Mouse (Mus musculus): ENCODE measurements around the gene Gm49486.

The Gm49486 gene

DNA sequence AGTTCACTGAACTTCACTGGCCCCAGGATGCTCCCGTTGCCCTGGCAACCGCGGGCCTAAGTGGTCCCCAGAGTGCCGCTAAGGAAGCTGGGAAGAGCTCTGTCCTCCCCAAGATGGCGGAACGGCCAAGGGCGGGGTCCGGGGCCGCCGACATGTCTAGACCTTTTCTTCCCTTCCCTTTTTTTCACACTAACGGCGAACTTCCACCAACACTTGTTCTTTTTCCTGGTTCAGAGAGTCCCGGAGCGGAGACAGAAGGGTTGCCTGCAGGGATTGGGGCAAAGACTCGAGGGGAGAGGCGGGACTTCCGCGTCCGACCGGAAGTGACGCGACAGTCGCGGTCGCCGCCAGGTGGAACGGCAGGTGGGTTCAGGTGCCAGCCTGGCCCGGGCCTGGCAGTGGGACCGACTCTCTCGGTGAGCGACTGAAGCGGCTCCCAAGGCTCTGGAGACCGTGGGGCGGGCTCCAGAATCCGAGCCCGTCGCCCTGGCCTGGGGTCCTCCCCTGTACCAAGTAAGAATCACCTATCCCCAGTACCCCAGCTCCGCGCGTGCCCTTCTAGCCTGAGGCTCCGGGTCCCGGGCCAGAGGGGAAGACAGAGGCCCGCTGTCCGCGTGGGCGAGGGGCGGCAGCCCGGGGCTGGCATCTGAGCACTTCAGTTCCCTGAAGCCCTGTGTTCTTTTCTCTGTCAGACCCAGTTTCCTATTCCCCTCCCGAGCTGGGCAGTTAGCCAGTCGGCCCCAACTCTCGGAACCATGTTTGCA lies at the start of gene Gm49486, which contains the start of gene Pick1:
TSS of gene Gm49486 (plus strand) at position 334 of the 764 bp plus-strand sequence.
TSS of gene Pick1 (plus strand) at position 116 of the 764 bp plus-strand sequence.
- in situ Hi-C loops (cut with MboI, MseI), result loop anchor here in 1 of 2 experiments (5.0 kb wide), 1 partner anchor 238 kb away; no protein-coding TSS in a partner anchor

DNA sequence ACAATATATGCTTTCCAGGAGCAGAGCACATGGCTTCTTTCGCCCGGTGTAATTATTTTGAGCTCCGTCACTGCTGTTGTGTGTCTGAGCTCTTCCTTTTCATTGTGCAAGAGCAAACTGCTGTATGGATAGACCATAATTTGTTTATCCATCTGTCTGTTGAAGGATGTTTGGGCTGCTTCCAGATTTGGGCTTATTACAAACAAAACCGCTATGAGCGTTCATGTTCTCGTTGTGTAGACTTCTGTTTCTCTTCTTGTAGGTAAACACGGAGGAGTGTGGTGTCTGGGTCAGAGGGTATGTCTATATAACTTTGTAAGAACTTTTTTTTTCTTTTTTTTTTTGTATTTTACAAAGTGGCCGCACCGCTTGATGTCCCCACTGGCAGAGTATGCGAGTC lies 44.0 kb upstream of the Gm49486 start:
- in situ Hi-C loops (cut with MboI, MseI), result no loop called here

DNA sequence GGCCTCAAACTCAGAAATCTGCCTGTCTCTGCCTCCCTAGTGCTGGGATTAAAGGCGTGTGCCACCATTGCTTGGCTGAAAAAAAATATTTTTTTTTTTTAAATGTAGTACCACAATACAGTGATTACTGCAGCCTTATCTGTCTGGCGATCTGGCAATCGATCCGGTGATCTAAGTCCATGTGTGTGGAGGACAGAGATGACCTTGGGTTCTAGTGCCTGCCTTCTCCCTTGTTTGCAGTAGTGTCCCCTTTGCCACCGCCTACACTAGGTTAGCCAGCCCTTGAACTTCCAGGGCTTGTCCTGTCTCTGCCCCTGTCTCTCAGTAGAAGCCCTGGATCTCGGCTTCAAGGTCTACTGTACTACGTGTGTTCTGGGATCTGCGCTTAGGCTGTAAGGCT lies 41.4 kb upstream of the Gm49486 start:
- in situ Hi-C loops (cut with MboI, MseI), result no loop called here

DNA sequence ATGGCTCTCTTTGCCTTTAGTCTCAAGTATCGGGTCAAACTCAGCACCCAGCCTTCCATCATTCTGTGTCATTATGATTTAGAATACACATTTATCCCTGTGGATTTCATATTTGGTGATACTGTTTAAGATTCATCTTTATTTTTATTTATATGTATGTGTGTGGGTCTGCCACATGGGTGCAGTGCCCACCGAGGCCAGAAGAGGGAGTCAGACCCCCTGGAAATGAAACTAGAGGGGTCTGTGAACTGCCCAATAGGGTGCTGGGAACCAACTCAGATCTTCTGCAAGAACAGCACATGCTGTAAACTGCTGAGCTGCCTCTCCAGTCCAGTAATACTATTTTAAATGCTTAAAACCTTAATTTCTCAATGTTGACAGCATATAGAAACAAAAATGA lies 37.8 kb upstream of the Gm49486 start:
- in situ Hi-C loops (cut with MboI, MseI), result no loop called here

DNA sequence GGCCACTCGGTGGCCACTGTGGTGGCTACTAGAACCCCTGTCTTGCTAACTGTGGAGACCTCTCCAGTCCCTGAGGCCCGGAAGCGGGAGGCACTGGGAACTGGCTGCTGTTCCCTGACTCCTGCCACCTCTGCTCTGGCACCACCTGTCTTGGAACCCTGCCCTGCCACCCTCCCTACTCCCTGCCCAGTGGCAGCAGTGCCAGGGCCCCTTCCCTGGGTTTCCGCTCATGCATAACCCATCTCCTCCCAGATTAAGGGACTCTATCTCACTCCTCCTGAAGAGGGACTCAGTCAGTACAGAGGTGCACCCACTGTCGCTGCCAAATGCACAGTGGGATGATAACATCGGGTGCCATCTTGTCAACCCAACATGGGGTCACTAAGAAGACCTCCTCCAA lies 36.7 kb upstream of the Gm49486 start:
- in situ Hi-C loops (cut with MboI, MseI), result no loop called here

DNA sequence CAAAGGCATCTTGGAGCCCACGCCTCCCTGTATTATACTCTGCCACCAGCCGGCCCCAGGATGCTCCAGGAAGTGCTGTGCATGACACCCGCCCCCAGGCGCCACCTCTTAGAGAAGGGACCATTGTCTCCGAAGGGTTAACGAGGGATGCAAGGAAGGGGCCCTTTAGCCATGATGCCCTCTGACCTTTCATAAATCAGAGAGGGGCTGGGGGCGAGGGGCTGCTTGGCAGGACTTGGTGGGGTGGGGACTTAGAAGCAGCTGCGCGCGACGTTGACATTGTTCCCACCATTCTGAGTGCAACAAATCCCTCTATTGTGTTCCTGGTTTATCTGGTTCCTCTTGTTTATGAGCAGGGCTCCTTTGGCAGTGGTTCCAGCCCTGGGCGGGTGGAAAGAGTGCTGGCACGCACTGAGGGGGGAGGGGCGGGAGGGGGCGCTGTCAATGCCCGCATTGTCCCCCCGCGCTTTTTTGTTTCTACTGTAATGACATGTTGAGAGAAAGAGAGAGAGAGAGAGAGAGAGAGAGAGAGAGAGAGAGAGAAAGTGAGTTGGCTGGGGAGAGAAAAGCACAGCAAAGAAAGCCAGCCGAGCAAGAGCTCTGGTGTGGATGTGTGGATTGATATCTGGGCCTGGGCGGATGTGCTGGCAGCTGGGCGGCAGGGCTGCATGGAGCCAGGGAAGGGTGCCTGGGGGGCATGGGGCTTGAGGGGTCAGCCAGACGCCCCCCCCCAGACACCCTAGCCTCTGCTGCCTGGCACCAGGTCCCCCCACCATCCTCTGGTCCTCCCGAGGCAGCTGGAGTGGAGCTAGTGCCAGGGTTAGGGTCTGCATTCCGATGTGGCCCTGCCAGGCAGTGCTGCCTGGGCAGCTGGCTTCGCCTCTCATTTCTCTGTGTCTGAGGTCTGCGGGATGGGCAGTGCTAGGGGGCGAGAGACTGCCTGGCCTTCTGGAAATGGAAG lies 36.0 kb upstream of the Gm49486 start:
- in situ Hi-C loops (cut with MboI, MseI), result no loop called here

DNA sequence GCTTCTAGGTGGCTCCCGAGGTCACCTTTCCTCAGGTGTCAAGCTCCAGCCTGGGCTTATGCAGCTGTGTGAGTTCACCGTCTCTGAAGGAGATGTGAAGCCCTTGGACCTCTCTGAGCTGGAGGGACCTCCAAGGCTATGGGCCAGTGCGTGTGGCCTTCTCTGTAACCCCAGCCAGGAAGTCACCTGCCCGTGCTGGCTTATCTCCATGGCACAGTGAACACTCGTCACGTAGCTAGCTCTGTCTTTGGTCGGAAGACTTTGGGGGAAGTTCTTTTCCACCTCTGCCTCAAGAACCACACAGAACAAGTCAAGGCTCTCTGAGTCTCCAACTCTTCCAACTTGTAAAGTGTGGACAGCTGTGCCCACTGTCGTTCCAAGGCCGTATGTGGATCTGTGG lies 35.1 kb upstream of the Gm49486 start:
- in situ Hi-C loops (cut with MboI, MseI), result no loop called here

DNA sequence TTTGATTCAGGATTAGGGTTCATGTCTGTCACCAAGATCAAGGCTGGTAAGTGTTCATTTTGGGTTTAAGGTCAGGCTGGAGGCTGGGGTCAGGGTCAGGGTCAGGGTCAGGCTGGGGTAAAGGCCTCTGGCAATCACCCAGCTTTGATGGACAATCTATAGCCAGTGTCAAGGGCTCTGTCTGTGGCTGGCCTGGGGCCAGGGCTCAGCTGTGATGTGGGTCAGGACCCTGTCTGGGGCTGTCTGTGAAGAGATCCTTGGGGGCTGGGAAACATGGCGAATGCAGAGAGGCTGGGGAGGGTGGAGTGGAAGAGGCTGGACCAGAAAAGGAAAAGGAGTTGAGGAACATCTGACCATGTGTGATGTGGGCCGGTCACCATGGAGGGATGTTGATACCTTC lies 34.2 kb upstream of the Gm49486 start:
- in situ Hi-C loops (cut with MboI, MseI), result loop anchor here in 1 of 2 experiments (5.0 kb wide), 1 partner anchor 102 kb away; no protein-coding TSS in a partner anchor

DNA sequence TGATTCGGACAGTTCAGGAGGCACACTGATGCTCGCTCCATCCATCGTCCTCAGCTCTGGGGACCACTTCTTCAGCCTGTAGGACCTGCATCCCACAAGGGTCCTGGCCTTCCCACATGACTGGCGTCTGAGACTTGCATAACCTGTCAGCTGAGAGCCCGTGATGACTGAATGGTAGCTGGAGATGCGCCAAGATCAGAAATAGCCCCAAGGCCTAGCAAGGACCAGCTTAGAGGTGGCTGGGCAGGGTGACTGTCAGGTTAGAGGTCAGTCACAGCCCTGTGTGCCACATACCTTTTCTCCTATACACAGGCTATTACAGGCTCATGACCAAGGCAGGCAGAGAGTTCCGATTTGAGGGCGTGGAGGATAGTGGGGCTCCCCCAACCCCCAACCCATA lies 33.7 kb upstream of the Gm49486 start:
- in situ Hi-C loops (cut with MboI, MseI), result loop anchor here in 1 of 2 experiments (5.0 kb wide), 1 partner anchor 102 kb away; no protein-coding TSS in a partner anchor

DNA sequence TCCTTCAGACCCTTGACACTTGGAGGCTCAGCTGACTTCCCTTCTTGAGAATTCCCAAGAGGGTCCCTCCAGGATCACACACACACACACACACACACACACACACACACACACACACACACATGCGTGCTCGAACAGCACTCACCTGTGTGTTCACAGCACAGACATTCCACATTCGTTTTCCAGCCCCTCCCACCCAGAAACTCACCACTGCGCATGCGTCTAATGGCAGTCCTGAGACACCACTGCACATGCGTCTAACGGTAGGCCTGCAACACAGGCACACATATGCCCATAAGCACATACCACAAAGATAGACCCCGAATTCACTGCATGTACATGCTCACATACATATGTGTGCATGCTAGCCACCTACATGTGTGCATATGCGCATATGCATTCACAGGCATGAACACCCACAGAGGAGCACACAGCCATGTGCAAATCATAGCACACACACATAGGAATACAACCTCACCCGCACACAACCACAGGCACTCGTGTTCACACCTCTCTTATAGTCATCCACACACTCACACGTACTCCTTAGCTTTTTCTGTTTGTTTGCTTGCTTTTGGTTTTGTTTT lies 29.7 kb upstream of the Gm49486 start:
- in situ Hi-C loops (cut with MboI, MseI), result loop anchor here in 1 of 2 experiments (5.0 kb wide), 1 partner anchor 98 kb away; no protein-coding TSS in a partner anchor

DNA sequence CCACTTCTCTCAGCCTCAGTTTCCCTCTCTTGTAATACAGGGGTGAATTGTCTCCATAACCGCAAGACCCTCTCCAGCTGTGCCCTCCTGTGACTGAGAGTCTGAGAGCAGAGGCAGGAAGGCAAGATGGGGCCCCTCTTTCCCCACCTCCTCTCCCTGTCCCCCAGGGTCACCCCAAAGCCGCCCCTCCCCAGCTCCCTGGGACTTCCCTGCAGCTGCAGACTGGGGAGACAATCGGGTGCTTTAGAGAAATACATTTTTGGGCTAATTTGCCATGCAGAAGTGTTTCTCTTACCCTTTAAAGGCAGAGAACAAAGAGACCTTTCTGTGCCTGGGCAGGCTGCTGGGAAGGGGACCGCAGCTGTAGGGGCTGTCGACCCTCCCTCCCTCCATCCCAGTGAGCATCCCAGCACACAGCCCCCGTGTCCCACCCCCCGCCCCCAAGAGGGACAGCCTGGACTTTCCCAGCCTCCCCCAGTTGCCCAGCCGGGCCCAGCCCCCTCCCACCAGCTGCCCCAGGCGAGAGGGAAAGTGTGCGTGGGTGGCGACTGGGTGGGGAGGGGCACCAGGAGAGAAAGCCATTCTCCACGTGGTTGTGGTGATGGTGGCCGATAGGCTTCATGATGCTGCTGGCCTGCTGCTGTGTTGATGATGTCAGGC lies 27.6 kb upstream of the Gm49486 start:
- in situ Hi-C loops (cut with MboI, MseI), result no loop called here

DNA sequence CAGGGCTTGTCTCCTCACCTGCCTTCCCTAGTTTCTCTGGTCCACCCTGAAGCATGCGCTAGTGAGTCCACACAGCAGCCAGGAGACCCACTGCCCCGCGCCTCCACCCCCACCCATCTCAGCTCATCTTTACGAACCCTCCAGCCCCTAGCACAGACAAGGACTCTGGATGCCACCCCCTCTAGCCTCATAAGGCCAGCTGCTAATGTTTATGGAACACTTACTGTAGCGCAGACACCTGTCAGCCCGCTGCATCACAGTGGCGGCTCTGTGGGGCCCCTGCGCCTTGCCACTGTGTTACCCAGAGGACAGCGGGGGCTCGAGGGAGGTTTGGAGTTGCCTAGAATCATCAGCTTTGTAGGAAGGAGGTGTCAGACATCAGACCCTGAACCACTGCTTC lies 26.6 kb upstream of the Gm49486 start:
- in situ Hi-C loops (cut with MboI, MseI), result no loop called here

DNA sequence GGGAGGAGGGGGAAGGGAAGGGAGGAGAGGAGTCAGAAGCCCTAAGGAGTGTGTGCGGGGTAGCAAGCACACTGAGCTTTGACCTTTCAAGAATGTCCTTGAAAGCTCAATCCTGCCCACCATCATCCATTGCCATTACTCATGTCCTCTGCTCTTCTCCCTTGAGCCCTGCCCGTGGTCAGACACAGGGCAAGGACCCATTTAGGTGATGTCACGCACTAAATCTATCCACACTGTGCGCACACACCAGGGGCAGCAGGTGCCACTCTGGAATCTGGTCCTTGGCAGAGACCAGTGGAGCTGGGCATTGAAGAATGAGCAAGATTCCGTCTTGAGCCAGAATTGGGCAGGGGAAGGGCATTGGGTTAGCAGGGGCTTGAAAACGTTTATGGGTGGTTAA lies 21.0 kb upstream of the Gm49486 start:
- in situ Hi-C loops (cut with MboI, MseI), result no loop called here

DNA sequence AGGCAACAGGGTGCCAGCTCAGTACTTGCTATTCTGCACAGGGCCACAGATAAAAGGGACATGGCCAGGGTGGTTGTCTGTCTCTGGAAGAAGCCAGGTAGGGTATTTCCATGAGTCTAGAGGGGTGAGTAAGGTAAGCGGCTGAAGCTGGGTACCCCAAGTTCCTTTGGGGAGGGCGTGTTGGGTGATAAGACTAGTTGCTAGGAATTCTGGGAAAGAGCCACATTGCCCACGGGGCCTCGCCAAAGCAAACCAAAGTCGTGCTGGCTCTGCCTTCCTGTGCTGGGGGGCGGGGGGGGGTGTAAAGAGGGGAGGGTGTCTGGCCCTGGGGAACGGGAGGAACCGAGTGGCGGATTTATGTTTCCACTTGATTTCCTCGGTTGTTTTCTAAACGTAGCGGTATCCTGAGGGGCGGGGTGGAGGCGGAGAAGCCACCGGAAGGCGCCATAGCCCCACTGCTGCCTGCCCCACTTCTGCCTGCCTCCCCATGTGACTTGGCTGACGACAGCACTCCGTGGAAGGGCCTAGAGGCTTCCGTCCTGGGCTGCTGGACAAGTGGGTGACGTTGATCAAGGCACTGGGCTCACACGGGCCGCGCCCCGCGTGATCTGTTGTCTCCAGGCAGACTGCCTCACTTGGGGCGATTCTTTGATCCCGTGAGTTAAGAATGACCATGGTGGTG lies 20.3 kb upstream of the Gm49486 start:
- in situ Hi-C loops (cut with MboI, MseI), result no loop called here

DNA sequence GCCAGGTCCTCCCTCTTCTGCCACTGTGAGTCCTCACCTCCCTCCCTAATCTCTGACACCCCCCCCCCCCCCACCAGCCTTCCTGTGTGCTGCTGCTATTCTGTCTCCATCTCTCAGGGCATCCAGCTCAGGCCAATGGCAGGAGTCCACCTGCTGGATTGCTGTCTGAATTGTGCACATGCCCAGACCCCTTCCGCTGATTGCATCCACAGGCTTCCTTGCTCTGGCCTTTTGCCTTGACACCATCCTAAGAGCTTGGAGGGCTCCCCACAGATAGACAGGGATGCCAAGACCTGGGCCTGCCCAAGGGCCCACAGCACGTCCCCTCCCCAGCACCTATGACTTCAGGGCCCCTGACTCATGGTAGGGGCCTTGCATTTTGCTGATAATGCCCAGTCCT lies 18.8 kb upstream of the Gm49486 start:
- in situ Hi-C loops (cut with MboI, MseI), result no loop called here

DNA sequence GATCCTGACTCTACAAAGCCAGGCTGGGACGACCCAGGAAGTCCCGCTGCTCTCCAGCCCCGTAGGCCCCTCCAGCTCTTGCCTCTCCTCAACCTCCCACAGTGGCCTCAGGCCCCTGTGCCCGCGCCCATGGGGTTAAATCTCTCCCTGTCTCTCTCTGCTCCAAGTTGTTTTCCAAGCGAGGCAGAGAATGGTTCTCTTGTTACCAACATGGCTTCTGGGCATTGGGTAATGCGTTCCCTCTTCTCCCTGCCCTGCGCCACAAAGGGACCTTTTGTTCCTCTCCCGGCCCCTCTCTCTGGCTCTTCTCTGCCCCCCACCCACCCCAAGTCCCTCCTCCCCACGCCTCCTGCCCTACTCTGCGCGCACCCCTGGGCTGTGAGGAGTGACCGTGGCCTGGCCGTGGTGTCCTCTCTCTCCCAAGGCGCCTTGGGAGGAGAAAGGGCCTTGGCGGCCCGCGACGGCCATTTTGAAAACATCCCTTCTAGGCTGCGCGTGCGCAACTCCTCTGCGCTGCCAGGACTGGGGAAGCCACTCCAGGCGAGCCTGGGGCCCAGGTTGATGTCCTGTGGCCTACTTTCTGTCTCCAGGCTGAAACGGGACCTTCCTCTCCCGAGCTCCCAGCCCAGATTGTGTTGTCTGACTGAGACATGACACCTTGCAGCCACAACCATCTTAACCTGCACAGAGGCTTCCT lies 16.3 kb upstream of the Gm49486 start:
- in situ Hi-C loops (cut with MboI, MseI), result no loop called here

DNA sequence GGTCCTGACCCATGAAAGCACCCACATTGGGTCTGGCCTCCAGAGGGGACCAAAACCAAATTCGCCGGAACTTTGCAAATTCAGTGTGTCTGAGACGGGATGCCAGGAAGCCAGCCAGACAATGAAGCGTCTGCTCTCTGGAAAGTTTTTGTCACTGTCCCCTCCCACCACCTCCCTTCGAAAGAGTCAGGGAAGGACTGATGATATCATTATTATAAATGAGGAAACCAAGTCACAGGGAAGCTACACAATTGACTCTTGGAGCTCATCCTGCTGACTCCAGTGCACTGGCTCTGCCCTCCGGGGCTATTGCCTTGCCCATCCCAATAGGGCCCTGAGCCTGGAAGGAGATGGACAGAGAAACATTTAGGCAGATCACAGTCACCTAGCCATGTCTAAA lies 15.6 kb upstream of the Gm49486 start:
- in situ Hi-C loops (cut with MboI, MseI), result no loop called here

DNA sequence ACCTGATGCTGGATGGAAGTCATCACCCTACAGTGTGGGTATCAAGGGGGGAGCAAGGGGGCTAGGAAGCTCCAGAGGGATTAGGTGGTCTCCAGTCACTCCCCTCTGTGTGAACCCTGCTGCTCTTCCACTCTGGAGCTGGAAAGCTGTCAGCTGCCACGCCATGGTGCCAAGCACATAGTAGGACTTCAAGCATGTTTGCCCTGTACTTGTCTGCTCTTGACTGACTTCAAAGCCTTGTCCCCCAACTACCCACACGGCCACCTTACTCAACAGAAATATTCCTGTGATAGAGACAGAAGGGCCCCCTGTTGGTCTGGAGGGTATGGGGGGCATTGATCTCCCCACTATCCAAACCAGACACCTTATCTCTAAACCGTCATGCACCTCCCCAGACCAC lies 13.0 kb upstream of the Gm49486 start:
- in situ Hi-C loops (cut with MboI, MseI), result no loop called here

DNA sequence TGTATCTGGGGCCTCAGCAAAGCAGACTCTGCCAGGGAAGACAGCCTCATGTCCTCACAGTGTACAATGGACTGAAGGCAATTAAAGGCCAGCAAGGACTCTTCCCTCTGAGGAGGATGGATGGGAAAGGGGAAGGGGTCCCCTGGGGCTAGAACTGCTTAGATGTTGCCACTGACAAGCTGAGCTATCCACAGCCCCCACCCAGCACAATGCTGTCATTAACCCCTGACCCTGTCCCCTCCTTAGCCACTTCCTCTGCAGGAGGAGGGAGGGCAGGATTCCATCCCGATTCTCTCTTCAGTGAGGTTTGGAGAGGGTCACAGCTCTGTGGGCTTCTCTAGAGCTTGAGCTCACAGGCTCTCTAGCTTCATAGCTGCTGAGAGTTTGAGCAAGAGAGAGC lies 9.6 kb upstream of the Gm49486 start:
- in situ Hi-C loops (cut with MboI, MseI), result no loop called here

DNA sequence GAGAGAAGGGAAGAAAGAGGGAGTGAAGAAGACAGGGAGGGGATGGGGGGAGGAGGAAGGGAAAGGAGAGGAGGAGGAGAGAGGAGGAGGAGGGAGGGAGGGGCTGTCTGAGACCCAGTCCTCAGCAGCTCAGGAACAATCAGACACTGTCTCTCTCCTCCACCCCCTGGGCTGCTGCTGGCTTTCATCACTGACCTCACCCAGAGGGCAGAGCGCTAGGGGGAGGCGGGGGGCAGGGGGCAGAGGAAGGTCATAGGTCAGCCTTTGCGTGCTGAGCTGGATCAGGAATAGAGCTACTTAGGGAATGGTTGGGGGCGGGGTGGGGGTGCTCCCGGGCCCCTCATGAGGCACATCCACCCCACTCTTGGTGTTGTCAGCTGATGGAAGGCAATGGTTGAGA lies 5.5 kb upstream of the Gm49486 start:
- in situ Hi-C loops (cut with MboI, MseI), result loop anchor here (5.0 kb wide), 2 partner anchors 244 to 424 kb away; no protein-coding TSS in a partner anchor

All from T-helper 17 cell (primary cell).